Mouse (Mus musculus): ENCODE data around the gene Pgs1.

- TF ChIP-seq CTCF (IDR thresholded peaks at IDR 0.05; ENCODE audit: low read depth) = no peak
- no peak for TF ChIP-seq EP300 (IDR thresholded peaks at IDR 0.05; ENCODE audit: low read depth)
Observed at GRCm38 (mm10) chr11:118029170-118029569, 43.1 kb downstream of the Pgs1 start.
